Mouse (Mus musculus) adrenal gland (tissue): Measurements from ENCODE around the gene Gpsm1.
"Not testable (repeated sequence)": the region's sequence is repeated elsewhere in the genome, so short reads cannot be mapped to it uniquely, and the experiment has no call there.

Experiments used
- intact Hi-C: fragments of 180-260 bp; cut with DNase I; formaldehyde crosslinking; loops from one replicate; pipeline ENCODE4 v1.15.1; 2025

Gene Gpsm1

GRCm38 (mm10) chr2:26364738-26365465 is 49.6 kb downstream of the Gpsm1 start:
- intact Hi-C loops: no loop called here

- intact Hi-C loops: no loop called here
Measured at GRCm38 (mm10) chr2:26367911-26368310, 52.6 kb downstream of the Gpsm1 start.

GRCm38 (mm10) chr2:26368572-26368971 is 53.3 kb downstream of the Gpsm1 start:
- intact Hi-C loops: no loop called here

- intact Hi-C loops: no loop called here
Measured at GRCm38 (mm10) chr2:26372396-26372795, 57.1 kb downstream of the Gpsm1 start.

- intact Hi-C loops: no loop called here
Measured at GRCm38 (mm10) chr2:26380131-26380771, 64.9 kb downstream of the Gpsm1 start, which contains the start of gene Snapc4. Gene Snapc4, minus strand, starts transcription at chr2:26380653.

- intact Hi-C loops: not testable (repeated sequence)
Measured at GRCm38 (mm10) chr2:26380871-26381270, 65.6 kb downstream of the Gpsm1 start.

- intact Hi-C loops: loop anchor here (5.0 kb wide), 1 partner anchor 35 kb away; the partner anchor contains the start of gene Dnlz
Measured at GRCm38 (mm10) chr2:26387713-26388112, 72.4 kb downstream of the Gpsm1 start.

- intact Hi-C loops: loop anchor here (5.0 kb wide), 1 partner anchor 36 kb away; the partner anchor contains the start of gene Dnlz
Measured at GRCm38 (mm10) chr2:26388682-26389153, 73.4 kb downstream of the Gpsm1 start.

GRCm38 (mm10) chr2:26389154-26389690 is 73.9 kb downstream of the Gpsm1 start, which contains the start of the genes Entr1 and Pmpca:
Gene Entr1, minus strand, starts transcription at chr2:26389316.
Gene Pmpca, plus strand, starts transcription at chr2:26389339.
- intact Hi-C loops: loop anchor here (5.0 kb wide), 1 partner anchor 37 kb away; the partner anchor contains the start of gene Dnlz

- intact Hi-C loops: no loop called here
Measured at GRCm38 (mm10) chr2:26390954-26391353, 75.6 kb downstream of the Gpsm1 start.

- intact Hi-C loops: no loop called here
Measured at GRCm38 (mm10) chr2:26391617-26392016, 76.3 kb downstream of the Gpsm1 start.
